Mouse (Mus musculus) adrenal gland, adult 8-10 months (tissue): Measurements from ENCODE around the gene Slc2a5. TPM values are rescaled to one million over a fixed set of nuclear protein-coding genes. Genes with fewer than 3 reads are reported as not detected.
A peak's percentile ranks its signal among the peaks of the same experiment; 100 is the strongest.

Experiments used
- DNase-seq: peaks from one replicate; pipeline ENCODE4 v3.0.0; 2022
- total RNA-seq, 4 experiments: library from RNA; stranded (reverse); gene quantifications; 2 replicates each; pipeline ENCODE4 v1.2.4; 2022

The Slc2a5 gene
- total RNA-seq, 4 experiments from 2014 or later = 0.45 to 3.3 (median 1.3) TPM

GRCm38 (mm10) chr4:150144242-150144641 lies 25.2 kb downstream of the Slc2a5 start:
- DNase-seq = no peak

- DNase-seq = no peak
Measured at GRCm38 (mm10) chr4:150146286-150146685, 27.2 kb downstream of the Slc2a5 start.

GRCm38 (mm10) chr4:150151045-150151444 lies 32.0 kb downstream of the Slc2a5 start:
- DNase-seq = no peak

GRCm38 (mm10) chr4:150152483-150152882 lies 33.4 kb downstream of the Slc2a5 start:
- DNase-seq = no peak

- DNase-seq = no peak
Measured at GRCm38 (mm10) chr4:150155301-150155700, 36.2 kb downstream of the Slc2a5 start.

GRCm38 (mm10) chr4:150155731-150156130 lies 36.6 kb downstream of the Slc2a5 start:
- DNase-seq = no peak

- DNase-seq = no peak
Measured at GRCm38 (mm10) chr4:150157348-150157882, 38.3 kb downstream of the Slc2a5 start.

- DNase-seq = no peak
Measured at GRCm38 (mm10) chr4:150159458-150159857, 40.4 kb downstream of the Slc2a5 start.

GRCm38 (mm10) chr4:150162561-150163169 lies 43.6 kb downstream of the Slc2a5 start:
- DNase-seq = no peak

GRCm38 (mm10) chr4:150164875-150165274 lies 45.8 kb downstream of the Slc2a5 start:
- no peak for DNase-seq

- DNase-seq = peak; percentile 26
Measured at GRCm38 (mm10) chr4:150168406-150168805, 49.3 kb downstream of the Slc2a5 start.

- DNase-seq = no peak
Measured at GRCm38 (mm10) chr4:150172107-150172506, 53.0 kb downstream of the Slc2a5 start.

- no peak for DNase-seq
Measured at GRCm38 (mm10) chr4:150173281-150173680, 54.2 kb downstream of the Slc2a5 start.

- DNase-seq = no peak
Measured at GRCm38 (mm10) chr4:150174027-150174426, 54.9 kb downstream of the Slc2a5 start.

GRCm38 (mm10) chr4:150176535-150176934 lies 57.5 kb downstream of the Slc2a5 start:
- no peak for DNase-seq

- DNase-seq = no peak
Measured at GRCm38 (mm10) chr4:150177122-150177521, 58.0 kb downstream of the Slc2a5 start.

- no peak for DNase-seq
Measured at GRCm38 (mm10) chr4:150178131-150178530, 59.0 kb downstream of the Slc2a5 start.

- DNase-seq = no peak
Measured at GRCm38 (mm10) chr4:150181304-150181703, 62.2 kb downstream of the Slc2a5 start.

GRCm38 (mm10) chr4:150188236-150188635 lies 69.2 kb downstream of the Slc2a5 start:
- no peak for DNase-seq

- no peak for DNase-seq
Measured at GRCm38 (mm10) chr4:150192199-150192598, 73.1 kb downstream of the Slc2a5 start.
